In genomic region chr2:172346933-172347611, GRCm38 (mm10) we compare ENCODE assay signal across 8 mouse cellular contexts. TPM values are rescaled to one million over a fixed set of nuclear protein-coding genes. Genes with fewer than 3 reads are reported as not detected.
DNase-seq lines count a peak whose midpoint lies in the region; ATAC-seq and TF ChIP-seq lines count a peak whose summit lies in the region.

No protein-coding gene starts in this region.

- H3K27me3 ChIP-seq in lung, embryonic 15.5 days = no peaks in the 10 kb centered on the region
- H3K27me3 ChIP-seq in erythroblast, embryonic 14.5 days (ENCODE audit: control insufficient read depth) = peaks cover 6% of the 10 kb centered on the region
- H3K27me3 ChIP-seq in liver, adult 2 months (ENCODE audit: control insufficient read depth, insufficient read depth, low read length) = no peaks in the 10 kb centered on the region

- H3K36me3 ChIP-seq in lung, embryonic 15.5 days = 0 out of 2 replicates have a peak, but pooled peaks cover 4% of the 10 kb centered on the region
- H3K36me3 ChIP-seq in erythroblast, embryonic 14.5 days (ENCODE audit: control insufficient read depth) = peaks cover 59% of the 10 kb centered on the region
- peaks cover under 1% of the 10 kb centered on the region; the same call in 1 of the 2 replicates for H3K36me3 ChIP-seq in liver, adult 2 months (ENCODE audit: control insufficient read depth, insufficient read depth, low read length)

- ATAC-seq in lung, embryonic 15.5 days (ENCODE audit: borderline replicate concordance, extremely low read depth, low FRiP score, low TSS enrichment) = no peak

- 0 out of 2 replicates have a peak overlapping the region, but pooled peaks have one; percentile 20 for H3K9ac ChIP-seq in lung, embryonic 15.5 days
- H3K9ac ChIP-seq in liver, adult 2 months (ENCODE audit: low read depth, low read length) = no peak overlapping the region

- no peak for TF ChIP-seq POLR2A in liver, adult 2 months (IDR thresholded peaks at IDR 0.05; ENCODE audit: extremely low read depth, insufficient read depth, low read length)

- H3K9me3 ChIP-seq in lung, embryonic 15.5 days = no peaks in the 10 kb centered on the region
- H3K9me3 ChIP-seq in erythroblast, embryonic 14.5 days (ENCODE audit: control insufficient read depth, low read length) = no peaks in the 10 kb centered on the region; the same call in 1 of the 2 replicates

- intact Hi-C loops in gastrocnemius, adult 2 months (cut with DNase I) = loop anchor here (2.0 to 10.0 kb wide), 3 partner anchors 24 to 648 kb away; partner anchors contain the start of genes Aurka, Cstf1 and Rtf2

- H3K4me3 ChIP-seq in lung, embryonic 15.5 days = peak overlapping the region; percentile 76
- H3K4me3 ChIP-seq in erythroblast, embryonic 14.5 days (replicated peaks) = peak overlapping the region; percentile 86
- H3K4me3 ChIP-seq in liver, adult 2 months (ENCODE audit: insufficient read depth, low read depth, low read length) = peak overlapping the region; percentile 88; the same call in 1 of the 2 replicates
- H3K4me3 ChIP-seq in gastrocnemius, adult 2 months = no peak overlapping the region; the same call in 1 of the 2 replicates

- WGBS in lung, embryonic 15.5 days = 42% methylated on average over 8 of the region's 8 CpGs
- WGBS in liver, adult 2 months = 25% methylated on average over 8 of the region's 8 CpGs

- no peak for DNase-seq in lung, postnatal 36 days
- DNase-seq in liver, adult 2 months (ENCODE audit: extremely low read depth, low read depth, low spot score) = peak; percentile 37
- peak; percentile 15 to 55 for DNase-seq in spleen, postnatal 36 days (ENCODE audit: low spot score in 2 of 2)
- DNase-seq in gastrocnemius, adult 2 months = no peak
- no peak for DNase-seq in right cerebral cortex, postnatal 25 days
- no peak for DNase-seq in thymus, postnatal 4 days

- no peak overlapping the region for H3K27ac ChIP-seq in lung, embryonic 15.5 days
- H3K27ac ChIP-seq in liver, adult 2 months (replicated peaks; ENCODE audit: insufficient read depth, low read depth, low read length) = peak overlapping the region; percentile 14; the same call in 1 of the 2 replicates
- H3K27ac ChIP-seq in gastrocnemius, adult 2 months = no peak overlapping the region

- H3K4me2 ChIP-seq in lung, embryonic 15.5 days = peak overlapping the region; percentile 92

- peaks cover 4% of the 10 kb centered on the region; the same call in 1 of the 2 replicates for H3K79me2 ChIP-seq in liver, adult 2 months (ENCODE audit: control insufficient read depth, insufficient read depth, low read length)

- peaks cover 50% of the 10 kb centered on the region for H3K4me1 ChIP-seq in lung, embryonic 15.5 days
- peaks cover 67% of the 10 kb centered on the region for H3K4me1 ChIP-seq in erythroblast, embryonic 14.5 days (ENCODE audit: control insufficient read depth)
- H3K4me1 ChIP-seq in liver, adult 2 months (ENCODE audit: control insufficient read depth, insufficient read depth, low read length) = peaks cover 43% of the 10 kb centered on the region

- TF ChIP-seq CTCF in liver, adult 2 months (IDR thresholded peaks at IDR 0.05; ENCODE audit: low read depth, low read length) = no peak
- no peak for TF ChIP-seq CTCF in gastrocnemius, adult 2 months (IDR thresholded peaks at IDR 0.05)

RNA-seq across cellular contexts. Expression of gene Fam210b, which starts 1.7 kb away (rescaled TPM):
- 36.5 and 39.6 TPM in 2 replicates for polyA plus RNA-seq in lung, embryonic 15.5 days (2015; fragmentation: Nextera tagmentation; extraction: Ambion mirVana)
- polyA plus RNA-seq in erythroblast, embryonic 14.5 days (2012) = 35.0 and 48.5 TPM in 2 replicates
- total RNA-seq in liver, adult 2 months (2014; rRNA removed) = 27.0 and 35.5 TPM in 2 replicates
- polyA plus RNA-seq in liver, adult 2 months (2012; rRNA removed) = 62.1 and 87.1 TPM in 2 replicates
- 1 to 10 TPM; 5.0 to 6.4 TPM for total RNA-seq in gastrocnemius, adult 2 months (2021)

RNA-seq across cellular contexts. Expression of gene Aurka, which starts 23.3 kb away (rescaled TPM):
- polyA plus RNA-seq in lung, embryonic 15.5 days (2015; fragmentation: Nextera tagmentation; extraction: Ambion mirVana) = 130 and 138 TPM in 2 replicates
- polyA plus RNA-seq in erythroblast, embryonic 14.5 days (2012) = 5.1 and 10.9 TPM in 2 replicates
- 0.28 and 1.5 TPM in 2 replicates for total RNA-seq in liver, adult 2 months (2014; rRNA removed)
- 0.37 and 0.57 TPM in 2 replicates for polyA plus RNA-seq in liver, adult 2 months (2012; rRNA removed)
- 1 to 10 TPM; 4.4 to 9.9 TPM for total RNA-seq in gastrocnemius, adult 2 months (2021)

RNA-seq across cellular contexts. Expression of gene Cstf1, which starts 23.4 kb away (rescaled TPM):
- 43.2 and 43.4 TPM in 2 replicates for polyA plus RNA-seq in lung, embryonic 15.5 days (2015; fragmentation: Nextera tagmentation; extraction: Ambion mirVana)
- 0.76 and 1.7 TPM in 2 replicates for polyA plus RNA-seq in erythroblast, embryonic 14.5 days (2012)
- 10.9 and 14.5 TPM in 2 replicates for total RNA-seq in liver, adult 2 months (2014; rRNA removed)
- polyA plus RNA-seq in liver, adult 2 months (2012; rRNA removed) = 27.8 and 30.8 TPM in 2 replicates
- 10 to 100 TPM; 17.0 to 20.6 TPM for total RNA-seq in gastrocnemius, adult 2 months (2021)

RNA-seq across cellular contexts. Expression of gene Cass4, which starts 46.5 kb away (rescaled TPM):
- polyA plus RNA-seq in lung, embryonic 15.5 days (2015; fragmentation: Nextera tagmentation; extraction: Ambion mirVana) = 5.5 and 6.7 TPM in 2 replicates
- polyA plus RNA-seq in erythroblast, embryonic 14.5 days (2012) = not detected in 2 replicates
- not detected in 2 replicates for total RNA-seq in liver, adult 2 months (2014; rRNA removed)
- polyA plus RNA-seq in liver, adult 2 months (2012; rRNA removed) = not detected in 2 replicates
- under 1 TPM; 0.08 to 0.13 TPM for total RNA-seq in gastrocnemius, adult 2 months (2021)

Comparison
In these comparisons a context has a peak if more than half of its experiments do, and no peak if none do; other contexts are left out.
1. DNase-seq: peak in liver, adult 2 months (single experiment) and spleen, postnatal 36 days (2 of 2); none in lung, postnatal 36 days (single experiment), gastrocnemius, adult 2 months (single experiment), right cerebral cortex, postnatal 25 days (single experiment) and thymus, postnatal 4 days (single experiment).
2. RNA of gene Aurka, which starts 23.3 kb away (polyA plus RNA-seq): 130 to 138 TPM in lung, embryonic 15.5 days; 5.1 to 10.9 TPM in erythroblast, embryonic 14.5 days and 0.37 to 0.57 TPM in liver, adult 2 months; every median in the first group is over 10 times any median in the second.
3. RNA of gene Cstf1, which starts 23.4 kb away (polyA plus RNA-seq): 43.2 to 43.4 TPM in lung, embryonic 15.5 days and 27.8 to 30.8 TPM in liver, adult 2 months; 0.76 to 1.7 TPM in erythroblast, embryonic 14.5 days; every median in the first group is over 10 times any median in the second.